Mouse (Mus musculus) neural tube, embryonic 13.5 days (tissue): ENCODE data around the gene Naga. TPM values are rescaled to one million over a fixed set of nuclear protein-coding genes. Genes with fewer than 3 reads are reported as not detected.
A peak's percentile ranks its signal among the peaks of the same experiment; 100 is the strongest.

Experiments
- ATAC-seq: fragments of 200-750 bp; cut with Nextera tagmentation; 2 replicates; pipeline ENCODE4 v1.8.0; 2017; ENCODE audit warnings: low read depth, mild to moderate bottlenecking, moderate TSS enrichment, moderate library complexity
- H3K27ac ChIP-seq: fragments of 300-500 bp; sonication (generic); replicated peaks from 2 replicates; pipeline ENCODE4 v1.5.1; 2015; ENCODE audit warnings: moderate library complexity, mild to moderate bottlenecking, inconsistent platforms
- H3K27me3 ChIP-seq: fragments of 300-500 bp; sonication (generic); 2 replicates; pipeline ENCODE4 v1.6.1; 2015; ENCODE audit warnings: mild to moderate bottlenecking, inconsistent platforms
- H3K36me3 ChIP-seq: fragments of 300-500 bp; sonication (generic); 2 replicates; pipeline ENCODE4 v1.6.1; 2015; ENCODE audit warnings: mild to moderate bottlenecking, inconsistent platforms
- H3K4me1 ChIP-seq: fragments of 300-500 bp; sonication (generic); replicated peaks from 2 replicates; pipeline ENCODE4 v1.6.1; 2015; ENCODE audit warnings: inconsistent platforms
- H3K4me2 ChIP-seq: fragments of 300-500 bp; sonication (generic); 2 replicates; pipeline ENCODE4 v1.6.1; 2015; ENCODE audit warnings: inconsistent platforms, mild to moderate bottlenecking, moderate library complexity
- H3K4me3 ChIP-seq: fragments of 300-500 bp; sonication (generic); 2 replicates; pipeline ENCODE4 v1.5.1; 2015; ENCODE audit warnings: mild to moderate bottlenecking, inconsistent platforms
- H3K9ac ChIP-seq: fragments of 300-500 bp; sonication (generic); 2 replicates; pipeline ENCODE4 v1.6.1; 2015; ENCODE audit warnings: moderate library complexity, mild to moderate bottlenecking, inconsistent platforms
- H3K9me3 ChIP-seq: fragments of 300-500 bp; sonication (generic); 2 replicates; pipeline ENCODE4 v1.6.1; 2016; ENCODE audit warnings: inconsistent platforms
- whole genome bisulfite sequencing: fragments of 180-500 bp; shearing (Covaris S2); methylation state at CpG from one replicate; pipeline ENCODE4 v1.1.7; 2015; 5-methylcytosine and 5-hydroxymethylcytosine counted together
- polyA plus RNA-seq: library from polyadenylated mRNA; unstranded; fragments of >200 nt; fragmentation: Nextera tagmentation; extraction: Ambion mirVana; gene quantifications from 2 replicates; pipeline ENCODE4 v1.2.1, GENCODE M21; 2015

Gene Naga
- 26.5 and 33.4 TPM in 2 replicates for polyA plus RNA-seq

- under 1% methylated on average over 41 of the region's 41 CpGs for WGBS
- peaks cover 21% of the 10 kb centered on the region for H3K36me3 ChIP-seq
- peak; percentile 84 for ATAC-seq
- no peaks in the 10 kb centered on the region for H3K9me3 ChIP-seq
- H3K27me3 ChIP-seq: peaks cover 25% of the 10 kb centered on the region
- H3K4me3 ChIP-seq: peak within 1 kb of the TSS; percentile 58
- H3K9ac ChIP-seq: peak within 1 kb of the TSS; percentile 73
- peak within 1 kb of the TSS; percentile 28; the same call in 1 of the 2 replicates for H3K27ac ChIP-seq
- peaks cover 39% of the 10 kb centered on the region for H3K4me1 ChIP-seq
- peak within 1 kb of the TSS; percentile 65 for H3K4me2 ChIP-seq
Observed at GRCm38 (mm10) chr15:82338593-82339112, at the start of gene Naga, which contains the start of the genes Pheta2 and Smdt1. Gene Naga, minus strand, starts transcription at chr15:82338925. Gene Pheta2, plus strand, starts transcription at chr15:82338942. Gene Smdt1, plus strand, starts transcription at chr15:82338959.

- Histone ChIP-seq H3K4me3 (no peak overlapping the region), H3K4me2 (no peak overlapping the region), H3K9ac (no peak overlapping the region), H3K4me1 (peaks cover 3% of the 10 kb centered on the region), H3K27ac (no peak overlapping the region), H3K9me3 (no peaks in the 10 kb centered on the region), H3K36me3 (no peaks in the 10 kb centered on the region), H3K27me3 (no peaks in the 10 kb centered on the region; the same call in 1 of the 2 replicates)
- 92% methylated on average over 2 of the region's 2 CpGs for WGBS
- ATAC-seq: no peak
Observed at GRCm38 (mm10) chr15:82385729-82386128, 47.0 kb upstream of the Naga start.

GRCm38 (mm10) chr15:82382441-82382840 lies 43.7 kb upstream of the Naga start:
- Histone ChIP-seq H3K27me3 (no peaks in the 10 kb centered on the region; the same call in 1 of the 2 replicates), H3K4me1 (peaks cover 12% of the 10 kb centered on the region), H3K27ac (no peak overlapping the region), H3K9me3 (no peaks in the 10 kb centered on the region), H3K9ac (no peak overlapping the region), H3K4me2 (no peak overlapping the region), H3K36me3 (no peaks in the 10 kb centered on the region), H3K4me3 (no peak overlapping the region)
- no peak for ATAC-seq
- 94% methylated on average over 2 of the region's 2 CpGs for WGBS

- peak overlapping the region; percentile 56 for H3K4me2 ChIP-seq
- H3K4me1 ChIP-seq: peaks cover 21% of the 10 kb centered on the region
- no peaks in the 10 kb centered on the region for H3K9me3 ChIP-seq
- peak overlapping the region; percentile 34 for H3K4me3 ChIP-seq
- ATAC-seq: no peak
- WGBS: 33% methylated on average over 7 of the region's 7 CpGs
- H3K27me3 ChIP-seq: no peaks in the 10 kb centered on the region; the same call in 1 of the 2 replicates
- H3K36me3 ChIP-seq: no peaks in the 10 kb centered on the region
- no peak overlapping the region for H3K27ac ChIP-seq
- peak overlapping the region; percentile 63 for H3K9ac ChIP-seq
Observed at GRCm38 (mm10) chr15:82380714-82381062, 42.0 kb upstream of the Naga start.

- no peaks in the 10 kb centered on the region for H3K36me3 ChIP-seq
- H3K9ac ChIP-seq: peak within 1 kb of the TSS; percentile 63
- H3K27ac ChIP-seq: no peak within 1 kb of the TSS; the same call in 1 of the 2 replicates
- H3K4me2 ChIP-seq: peak within 1 kb of the TSS; percentile 56
- H3K4me1 ChIP-seq: peaks cover 21% of the 10 kb centered on the region
- no peaks in the 10 kb centered on the region for H3K9me3 ChIP-seq
- WGBS: 1% methylated on average over 18 of the region's 24 CpGs
- ATAC-seq: peak; percentile 77
- H3K27me3 ChIP-seq: no peaks in the 10 kb centered on the region; the same call in 1 of the 2 replicates
- H3K4me3 ChIP-seq: peak within 1 kb of the TSS; percentile 34
Observed at GRCm38 (mm10) chr15:82379871-82380713, 41.4 kb upstream of the Naga start, which contains the start of gene Cyp2d22. Gene Cyp2d22, minus strand, starts transcription at chr15:82380260.

- peak; percentile 67; the same call in 1 of the 2 replicates for ATAC-seq
- 23% methylated on average over 7 of the region's 7 CpGs for WGBS
- no peaks in the 10 kb centered on the region for H3K36me3 ChIP-seq
- no peaks in the 10 kb centered on the region for H3K9me3 ChIP-seq
- H3K4me1 ChIP-seq: peaks cover 21% of the 10 kb centered on the region
- H3K4me2 ChIP-seq: peak overlapping the region; percentile 56
- H3K27me3 ChIP-seq: no peaks in the 10 kb centered on the region; the same call in 1 of the 2 replicates
- no peak overlapping the region; the same call in 1 of the 2 replicates for H3K27ac ChIP-seq
- H3K9ac ChIP-seq: peak overlapping the region; percentile 48; the same call in 1 of the 2 replicates
- H3K4me3 ChIP-seq: peak overlapping the region; percentile 34
Observed at GRCm38 (mm10) chr15:82379511-82379870, 40.8 kb upstream of the Naga start.

- Histone ChIP-seq H3K4me3 (no peak overlapping the region), H3K4me2 (no peak overlapping the region), H3K4me1 (peaks cover 21% of the 10 kb centered on the region), H3K36me3 (no peaks in the 10 kb centered on the region), H3K9me3 (no peaks in the 10 kb centered on the region), H3K9ac (no peak overlapping the region), H3K27me3 (no peaks in the 10 kb centered on the region; the same call in 1 of the 2 replicates), H3K27ac (no peak overlapping the region)
- no peak for ATAC-seq
- 47% methylated on average over 15 of the region's 15 CpGs for WGBS
Observed at GRCm38 (mm10) chr15:82378261-82379180, 39.8 kb upstream of the Naga start.

- no peak for ATAC-seq
- Histone ChIP-seq H3K4me3 (no peak overlapping the region), H3K4me1 (peaks cover 21% of the 10 kb centered on the region), H3K9me3 (no peaks in the 10 kb centered on the region), H3K27ac (no peak overlapping the region), H3K36me3 (no peaks in the 10 kb centered on the region), H3K9ac (no peak overlapping the region), H3K27me3 (no peaks in the 10 kb centered on the region; the same call in 1 of the 2 replicates), H3K4me2 (no peak overlapping the region)
- 77% methylated on average over 5 of the region's 5 CpGs for WGBS
Observed at GRCm38 (mm10) chr15:82377701-82378100, 39.0 kb upstream of the Naga start.

GRCm38 (mm10) chr15:82376393-82377138 lies 37.8 kb upstream of the Naga start:
- Histone ChIP-seq H3K4me2 (no peak overlapping the region), H3K9me3 (no peaks in the 10 kb centered on the region), H3K4me3 (no peak overlapping the region), H3K36me3 (no peaks in the 10 kb centered on the region), H3K9ac (no peak overlapping the region), H3K27me3 (no peaks in the 10 kb centered on the region; the same call in 1 of the 2 replicates), H3K27ac (0 out of 2 replicates have a peak overlapping the region, but pooled peaks have one; percentile 14), H3K4me1 (peaks cover 21% of the 10 kb centered on the region)
- WGBS: 54% methylated on average over 17 of the region's 17 CpGs
- no peak for ATAC-seq

- no peak for ATAC-seq
- no peak overlapping the region for H3K27ac ChIP-seq
- H3K9me3 ChIP-seq: no peaks in the 10 kb centered on the region
- no peak overlapping the region for H3K4me2 ChIP-seq
- H3K9ac ChIP-seq: no peak overlapping the region
- H3K36me3 ChIP-seq: no peaks in the 10 kb centered on the region
- H3K27me3 ChIP-seq: no peaks in the 10 kb centered on the region; the same call in 1 of the 2 replicates
- no peak overlapping the region for H3K4me3 ChIP-seq
- 86% methylated on average over 9 of the region's 9 CpGs for WGBS
- H3K4me1 ChIP-seq: peaks cover 20% of the 10 kb centered on the region
Observed at GRCm38 (mm10) chr15:82375855-82376254, 37.1 kb upstream of the Naga start.

- no peak for ATAC-seq
- 78% methylated on average over 5 of the region's 5 CpGs for WGBS
Observed at GRCm38 (mm10) chr15:82374437-82374836, 35.7 kb upstream of the Naga start.

More at GRCm38 (mm10) chr15:82374437-82374836, 35.7 kb upstream of the Naga start:
- Histone ChIP-seq H3K36me3 (no peaks in the 10 kb centered on the region), H3K27ac (no peak overlapping the region), H3K27me3 (no peaks in the 10 kb centered on the region), H3K4me2 (no peak overlapping the region), H3K4me3 (no peak overlapping the region), H3K4me1 (peaks cover 9% of the 10 kb centered on the region; the same call in 1 of the 2 replicates), H3K9me3 (no peaks in the 10 kb centered on the region), H3K9ac (no peak overlapping the region)
